Mouse (Mus musculus) lung, adult 18-20 months (tissue): ENCODE results near the gene Hoxd3.

Source experiments
- DNase-seq, 2 experiments: peaks; one replicate each; pipeline ENCODE4 v3.0.0; 2022; ENCODE audit warnings: mixed read lengths in 2 of 2

The Hoxd3 gene

GRCm38 (mm10) chr2:74747661-74748141 lies 36.0 kb downstream of the Hoxd3 start:
- DNase-seq: no peak

- DNase-seq: no peak
Measured at GRCm38 (mm10) chr2:74748436-74748995, 36.8 kb downstream of the Hoxd3 start.

- DNase-seq: no peak
Measured at GRCm38 (mm10) chr2:74749337-74750121, 37.8 kb downstream of the Hoxd3 start.

- no peak for DNase-seq
Measured at GRCm38 (mm10) chr2:74750731-74751250, 39.1 kb downstream of the Hoxd3 start.

- DNase-seq: no peak
Measured at GRCm38 (mm10) chr2:74751861-74752260, 40.1 kb downstream of the Hoxd3 start.

GRCm38 (mm10) chr2:74752431-74753174 lies 40.9 kb downstream of the Hoxd3 start:
- no peak for DNase-seq

GRCm38 (mm10) chr2:74753175-74753523 lies 41.4 kb downstream of the Hoxd3 start:
- DNase-seq: no peak

- DNase-seq: no peak
Measured at GRCm38 (mm10) chr2:74753711-74754110, 42.0 kb downstream of the Hoxd3 start.

GRCm38 (mm10) chr2:74760146-74760545 lies 48.4 kb downstream of the Hoxd3 start:
- no peak for DNase-seq

GRCm38 (mm10) chr2:74761941-74762340 lies 50.2 kb downstream of the Hoxd3 start:
- no peak for DNase-seq

- DNase-seq: peak in 1 of 2 experiments; percentile 12
Measured at GRCm38 (mm10) chr2:74762522-74763244, 51.0 kb downstream of the Hoxd3 start, which contains the start of gene Hoxd1. Hoxd1 (plus strand) TSS chr2:74762980.

GRCm38 (mm10) chr2:74763245-74763735 lies 51.6 kb downstream of the Hoxd3 start:
- no peak for DNase-seq

GRCm38 (mm10) chr2:74763976-74764375 lies 52.2 kb downstream of the Hoxd3 start:
- no peak for DNase-seq

- DNase-seq: no peak
Measured at GRCm38 (mm10) chr2:74774359-74774758, 62.6 kb downstream of the Hoxd3 start.

GRCm38 (mm10) chr2:74777536-74778275 lies 66.0 kb downstream of the Hoxd3 start:
- no peak for DNase-seq

- DNase-seq: no peak
Measured at GRCm38 (mm10) chr2:74781386-74781785, 69.7 kb downstream of the Hoxd3 start.

- DNase-seq: no peak
Measured at GRCm38 (mm10) chr2:74795531-74795930, 83.8 kb downstream of the Hoxd3 start.
